Mouse (Mus musculus) midbrain, embryonic 16.5 days (tissue): ENCODE results near the gene Gnl1. TPM values are rescaled to one million over a fixed set of nuclear protein-coding genes. Genes with fewer than 3 reads are reported as not detected.

Experiments
- ATAC-seq: fragments of 200-750 bp; cut with Nextera tagmentation; 2 replicates; pipeline ENCODE4 v1.8.0; 2017; ENCODE audit warnings: moderate TSS enrichment
- H3K27ac ChIP-seq: fragments of 300-500 bp; sonication (generic); 2 replicates; pipeline ENCODE4 v1.5.1; 2014; ENCODE audit warnings: mild to moderate bottlenecking, low read length, mixed read lengths
- H3K27me3 ChIP-seq: fragments of 300-500 bp; sonication (generic); 2 replicates; pipeline ENCODE4 v1.6.1; 2014; ENCODE audit warnings: low read depth, low read length, mixed read lengths; ENCODE audit not compliant: control insufficient read depth, insufficient read depth
- H3K36me3 ChIP-seq: fragments of 300-500 bp; sonication (generic); 2 replicates; pipeline ENCODE4 v1.6.1; 2014; ENCODE audit warnings: mild to moderate bottlenecking, low read length, moderate library complexity, mixed read lengths; ENCODE audit not compliant: control insufficient read depth, insufficient read depth
- H3K4me1 ChIP-seq: fragments of 300-500 bp; sonication (generic); 2 replicates; pipeline ENCODE4 v1.6.1; 2014; ENCODE audit warnings: mild to moderate bottlenecking, low read length, mixed read lengths; ENCODE audit not compliant: control insufficient read depth, insufficient read depth
- H3K4me2 ChIP-seq: fragments of 300-500 bp; sonication (generic); 2 replicates; pipeline ENCODE4 v1.6.1; 2014; ENCODE audit warnings: mild to moderate bottlenecking, low read length, mixed read lengths
- H3K4me3 ChIP-seq: fragments of 300-500 bp; sonication (generic); 2 replicates; pipeline ENCODE4 v1.5.1; 2014; ENCODE audit warnings: low read depth, mild to moderate bottlenecking, low read length, moderate library complexity, mixed read lengths
- H3K9ac ChIP-seq: fragments of 300-500 bp; sonication (generic); 2 replicates; pipeline ENCODE4 v1.6.1; 2014; ENCODE audit warnings: low read depth, low read length, mixed read lengths
- H3K9me3 ChIP-seq: fragments of 300-500 bp; sonication (generic); replicated peaks from 2 replicates; pipeline ENCODE4 v1.6.1; 2014; ENCODE audit warnings: mild to moderate bottlenecking, low read length, mixed read lengths; ENCODE audit not compliant: control insufficient read depth, poor library complexity, severe bottlenecking
- WGBS: fragments of 180-500 bp; shearing (Covaris S2); extraction: QIAGEN DNeasy Blood & Tissue Kit; methylation state at CpG from one replicate; pipeline ENCODE4 v1.1.7; 2014; 5-methylcytosine and 5-hydroxymethylcytosine counted together
- polyA plus RNA-seq: library from polyadenylated mRNA; unstranded; fragments of >200 nt; fragmentation: Nextera tagmentation; extraction: Ambion mirVana; gene quantifications from 2 replicates; pipeline ENCODE4 v1.2.1, GENCODE M21; 2015

Gene Gnl1
- polyA plus RNA-seq, 1 experiment from 2014 or later = 66.8 TPM

DNA sequence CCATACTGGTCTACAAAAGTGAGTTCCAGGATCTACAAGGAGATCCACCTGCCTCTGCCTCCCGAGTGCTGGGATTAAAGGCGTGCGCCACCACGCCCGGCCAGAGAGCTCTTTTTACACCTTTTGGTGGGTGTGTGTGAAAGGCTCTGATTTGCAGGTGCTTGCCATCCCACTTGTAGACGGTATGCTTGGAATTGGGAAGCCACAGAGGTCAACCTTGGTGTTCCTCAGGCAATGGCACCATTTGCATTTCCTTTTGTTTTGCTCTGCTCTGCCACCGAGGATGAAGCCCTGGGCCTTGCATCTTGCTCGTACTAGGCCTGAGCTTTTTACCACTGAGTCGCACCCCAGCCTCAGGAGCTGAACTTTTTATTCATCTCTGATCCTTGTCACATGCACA, 2.1 kb downstream of the Gnl1 start:
- Histone ChIP-seq H3K4me3 (no peak overlapping the region), H3K27ac (no peak overlapping the region), H3K4me2 (no peak overlapping the region), H3K9ac (no peak overlapping the region), H3K4me1 (peaks cover 15% of the 10 kb centered on the region), H3K9me3 (no peaks in the 10 kb centered on the region), H3K27me3 (no peaks in the 10 kb centered on the region), H3K36me3 (peaks cover 19% of the 10 kb centered on the region)
- ATAC-seq = no peak
- 96% methylated on average over 9 of the region's 9 CpGs for WGBS

GRCm38 (mm10) chr17:35991781-35992180, 12.1 kb downstream of the Gnl1 start:
- 52% methylated on average over 10 of the region's 10 CpGs for WGBS
- no peak overlapping the region for H3K4me3 ChIP-seq
- no peak overlapping the region for H3K4me2 ChIP-seq
- no peak overlapping the region for H3K27ac ChIP-seq
- H3K9me3 ChIP-seq = no peaks in the 10 kb centered on the region
- no peak overlapping the region for H3K9ac ChIP-seq
- H3K36me3 ChIP-seq = peaks cover 24% of the 10 kb centered on the region
- no peaks in the 10 kb centered on the region for H3K27me3 ChIP-seq
- H3K4me1 ChIP-seq = peaks cover 11% of the 10 kb centered on the region
- ATAC-seq = no peak

- Histone ChIP-seq H3K9me3 (no peaks in the 10 kb centered on the region), H3K4me1 (peaks cover 19% of the 10 kb centered on the region), H3K4me2 (peak overlapping the region; percentile 69), H3K27ac (peak overlapping the region; percentile 42; the same call in 1 of the 2 replicates), H3K36me3 (peaks cover 8% of the 10 kb centered on the region), H3K27me3 (no peaks in the 10 kb centered on the region), H3K9ac (no peak overlapping the region), H3K4me3 (peak overlapping the region; percentile 55; the same call in 1 of the 2 replicates)
- 8% methylated on average over 17 of the region's 17 CpGs for WGBS
- peak; percentile 80 for ATAC-seq
Observed at GRCm38 (mm10) chr17:35993675-35994074, 14.0 kb downstream of the Gnl1 start.

DNA sequence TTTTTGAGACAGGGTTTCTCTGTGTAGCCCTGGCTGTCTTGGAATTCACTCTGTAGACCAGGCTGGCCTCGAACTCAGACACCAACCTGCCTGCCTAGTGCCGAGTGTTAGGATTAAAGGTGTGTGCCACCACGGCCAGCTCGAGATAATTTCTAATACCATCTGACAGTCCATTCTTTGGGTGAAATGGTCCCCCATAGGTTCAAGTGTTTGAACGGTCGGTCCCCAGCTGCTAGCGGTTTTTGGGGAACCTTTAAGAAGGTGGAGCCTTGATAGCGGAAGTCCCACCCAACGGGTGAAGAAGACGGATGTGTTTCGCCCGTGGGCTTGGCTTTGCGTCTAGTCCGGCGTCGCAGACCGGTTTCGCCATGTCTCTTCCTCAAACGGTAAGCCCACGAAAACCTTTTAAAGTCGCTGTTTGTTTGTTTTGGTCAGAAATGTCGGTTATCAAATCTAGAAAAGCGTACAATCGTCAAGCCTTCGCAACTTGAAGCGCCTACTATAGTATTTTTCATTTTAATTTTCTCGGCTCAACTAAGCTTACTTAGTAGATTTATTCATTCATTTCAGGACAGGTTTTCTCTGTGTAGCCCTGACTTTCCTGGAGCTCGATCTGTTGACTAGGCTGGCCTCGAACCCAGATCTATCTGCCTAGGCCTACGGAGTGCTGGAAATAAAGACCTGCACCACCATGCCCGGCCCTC, 14.7 kb downstream of the Gnl1 start:
- H3K36me3 ChIP-seq = peaks cover 2% of the 10 kb centered on the region; the same call in 1 of the 2 replicates
- H3K4me2 ChIP-seq = peak overlapping the region; percentile 69
- H3K4me1 ChIP-seq = peaks cover 19% of the 10 kb centered on the region
- H3K4me3 ChIP-seq = peak overlapping the region; percentile 55
- 2% methylated on average over 31 of the region's 31 CpGs for WGBS
- H3K27me3 ChIP-seq = no peaks in the 10 kb centered on the region
- H3K9ac ChIP-seq = peak overlapping the region; percentile 60
- ATAC-seq = peak; percentile 81
- H3K9me3 ChIP-seq = no peaks in the 10 kb centered on the region
- H3K27ac ChIP-seq = peak overlapping the region; percentile 80

DNA sequence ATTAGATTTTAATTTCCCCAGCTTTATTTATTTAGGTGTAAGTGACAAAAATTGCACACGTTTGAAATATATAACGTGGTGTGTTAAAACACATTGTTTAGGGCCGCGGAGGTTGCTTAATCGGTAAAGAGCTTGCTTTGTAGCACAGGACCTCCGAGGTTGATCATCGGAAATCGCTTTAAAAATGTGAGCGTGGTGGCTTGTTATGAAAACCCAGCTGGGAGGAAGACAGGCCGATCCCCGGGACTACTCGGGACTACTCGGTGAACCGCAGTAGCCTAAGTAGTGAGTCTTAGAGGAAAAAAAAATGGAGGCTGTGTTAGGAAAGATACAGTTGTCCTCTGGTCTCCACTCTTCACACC, 15.2 kb downstream of the Gnl1 start:
- Histone ChIP-seq H3K9me3 (no peaks in the 10 kb centered on the region), H3K36me3 (no peaks in the 10 kb centered on the region), H3K9ac (peak overlapping the region; percentile 60), H3K4me3 (peak overlapping the region; percentile 55), H3K4me2 (peak overlapping the region; percentile 69), H3K4me1 (peaks cover 19% of the 10 kb centered on the region), H3K27ac (peak overlapping the region; percentile 80; the same call in 1 of the 2 replicates), H3K27me3 (no peaks in the 10 kb centered on the region)
- ATAC-seq = no peak
- WGBS = 6% methylated on average over 14 of the region's 14 CpGs

DNA sequence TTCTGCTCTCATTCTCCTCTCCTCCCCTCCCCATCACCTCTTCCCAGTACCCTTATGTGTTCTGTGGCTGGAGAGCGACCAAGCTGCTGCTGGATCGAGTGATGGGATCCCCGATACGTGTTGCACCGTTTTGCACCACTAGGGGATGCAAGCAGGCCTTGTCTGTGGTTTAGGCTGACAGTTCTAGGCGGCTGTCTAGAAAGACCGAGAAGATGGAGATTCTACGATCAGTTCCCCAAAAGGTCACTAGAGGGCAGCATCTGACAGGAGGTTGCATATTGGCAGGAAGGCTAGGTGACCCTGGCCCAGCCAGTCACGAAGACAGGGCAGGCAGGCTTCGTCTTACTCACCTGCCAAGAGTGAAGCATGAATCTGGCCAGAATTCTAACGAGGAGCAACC, 17.3 kb downstream of the Gnl1 start:
- no peaks in the 10 kb centered on the region for H3K9me3 ChIP-seq
- peak; percentile 61 for ATAC-seq
- H3K27ac ChIP-seq = no peak overlapping the region
- no peaks in the 10 kb centered on the region for H3K27me3 ChIP-seq
- H3K9ac ChIP-seq = peak overlapping the region; percentile 28; the same call in 1 of the 2 replicates
- H3K4me1 ChIP-seq = peaks cover 19% of the 10 kb centered on the region
- no peaks in the 10 kb centered on the region for H3K36me3 ChIP-seq
- 1% methylated on average over 11 of the region's 11 CpGs for WGBS
- no peak overlapping the region; the same call in 1 of the 2 replicates for H3K4me3 ChIP-seq
- peak overlapping the region; percentile 10; the same call in 1 of the 2 replicates for H3K4me2 ChIP-seq

GRCm38 (mm10) chr17:35997713-35998510, 18.3 kb downstream of the Gnl1 start:
- Histone ChIP-seq H3K4me1 (peaks cover 19% of the 10 kb centered on the region), H3K4me3 (no peak overlapping the region), H3K9me3 (no peaks in the 10 kb centered on the region), H3K4me2 (no peak overlapping the region), H3K36me3 (no peaks in the 10 kb centered on the region), H3K27me3 (no peaks in the 10 kb centered on the region), H3K27ac (no peak overlapping the region), H3K9ac (no peak overlapping the region)
- 46% methylated on average over 12 of the region's 12 CpGs for WGBS
- ATAC-seq = no peak

- no peak for ATAC-seq
- no peak overlapping the region for H3K9ac ChIP-seq
- H3K4me3 ChIP-seq = no peak overlapping the region
- no peaks in the 10 kb centered on the region for H3K36me3 ChIP-seq
- no peak overlapping the region for H3K27ac ChIP-seq
- H3K9me3 ChIP-seq = no peaks in the 10 kb centered on the region
- H3K4me2 ChIP-seq = no peak overlapping the region
- no peaks in the 10 kb centered on the region for H3K27me3 ChIP-seq
- 88% methylated on average over 6 of the region's 6 CpGs for WGBS
- H3K4me1 ChIP-seq = peaks cover 19% of the 10 kb centered on the region
Observed at GRCm38 (mm10) chr17:35998545-35999305, 19.1 kb downstream of the Gnl1 start.
